In the genomic region with DNA sequence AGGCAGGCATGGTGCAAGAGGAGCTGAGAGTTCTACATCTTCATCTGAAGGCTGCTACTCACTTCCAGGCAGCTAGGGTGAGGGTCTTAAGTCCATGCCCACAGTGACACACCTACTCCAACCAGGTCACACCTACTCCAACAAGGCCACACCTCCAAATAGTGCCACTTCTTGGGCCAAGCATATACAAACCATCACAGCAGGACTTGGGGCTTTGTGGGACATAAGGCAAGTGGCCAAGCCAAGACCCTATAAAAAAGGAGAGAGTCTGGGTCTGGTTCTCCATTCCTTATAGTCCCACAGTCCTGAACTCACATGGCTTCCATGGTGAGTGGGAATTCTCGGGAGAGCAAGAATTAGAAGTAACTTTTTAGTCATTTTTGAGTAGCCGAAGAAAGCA, we compare ENCODE assay signal across 28 mouse cellular contexts. TPM values are rescaled to one million over a fixed set of nuclear protein-coding genes. Genes with fewer than 3 reads are reported as not detected.
DNase-seq lines count a peak whose midpoint lies in the region; ATAC-seq and TF ChIP-seq lines count a peak whose summit lies in the region.
"Not testable (repeated sequence)": the region's sequence is repeated elsewhere in the genome, so short reads cannot be mapped to it uniquely, and the experiment has no call there.
"Had no signal": no experiment of that assay in that cellular context is flagged by ENCODE, and none has a peak within 500 bp of the region (broad histone marks: within the 10 kb centered on the region; RNA-seq: fewer than 3 reads in every experiment).

No protein-coding gene starts in this region.

- peak; percentile 58 for DNase-seq in cerebellum, adult 9-10 months
- DNase-seq in heart, adult 2 months; lung, embryonic 14.5 days: not testable (repeated sequence)

- H3K9ac ChIP-seq in heart, adult 2 months (ENCODE audit: low read depth, low read length); heart, embryonic 15.5 days; hindbrain, embryonic 15.5 days; limb, embryonic 12.5 days (replicated peaks); lung, embryonic 14.5 days; midbrain, embryonic 16.5 days (ENCODE audit: low read depth, low read length); stomach, embryonic 16.5 days (ENCODE audit: low read length): not testable (repeated sequence)

- intact Hi-C loops in heart, adult 2 months (cut with DNase I), result loop anchor here (2.0 kb wide), 1 partner anchor 17 kb away; no protein-coding TSS in a partner anchor

- TF ChIP-seq CTCF in heart, adult 2 months (IDR thresholded peaks at IDR 0.05); lung, embryonic 14.5 days (IDR thresholded peaks at IDR 0.05; ENCODE audit: low read depth): not testable (repeated sequence)

- not testable (repeated sequence) for H3K36me3 ChIP-seq in heart, adult 2 months (ENCODE audit: control insufficient read depth, insufficient read depth, low read length); heart, embryonic 15.5 days; hindbrain, embryonic 15.5 days; limb, embryonic 12.5 days; lung, embryonic 14.5 days (ENCODE audit: insufficient read depth); midbrain, embryonic 16.5 days (ENCODE audit: control insufficient read depth, insufficient read depth, low read length); stomach, embryonic 16.5 days (ENCODE audit: control insufficient read depth, insufficient read depth, low read length)

- H3K4me2 ChIP-seq in heart, embryonic 15.5 days, result peak overlapping the region; percentile 92
- peak overlapping the region; percentile 88 for H3K4me2 ChIP-seq in hindbrain, embryonic 15.5 days
- peak overlapping the region; percentile 97 for H3K4me2 ChIP-seq in limb, embryonic 12.5 days
- 0 out of 2 replicates have a peak overlapping the region, but pooled peaks have one; percentile 99 for H3K4me2 ChIP-seq in lung, embryonic 14.5 days
- H3K4me2 ChIP-seq in midbrain, embryonic 16.5 days (ENCODE audit: low read length), result peak overlapping the region; percentile 88
- peak overlapping the region; percentile 99; the same call in 1 of the 2 replicates for H3K4me2 ChIP-seq in stomach, embryonic 16.5 days (ENCODE audit: low read depth, low read length)

- not testable (repeated sequence) for TF ChIP-seq EP300 in heart, adult 2 months (IDR thresholded peaks at IDR 0.05; ENCODE audit: insufficient read depth, low read depth, low read length)

- TF ChIP-seq POLR2A in heart, adult 2 months (IDR thresholded peaks at IDR 0.05; ENCODE audit: insufficient read depth, low read depth, low read length), result not testable (repeated sequence)

- WGBS in heart, adult 2 months, result 86% methylated on average over 2 of the region's 2 CpGs
- 87% methylated on average over 2 of the region's 2 CpGs for WGBS in heart, embryonic 15.5 days
- WGBS in hindbrain, embryonic 15.5 days, result 77% methylated on average over 2 of the region's 2 CpGs
- WGBS in limb, embryonic 12.5 days, result 80% methylated on average over 2 of the region's 2 CpGs
- 61% methylated on average over 2 of the region's 2 CpGs for WGBS in lung, embryonic 14.5 days
- WGBS in midbrain, embryonic 16.5 days, result 84% methylated on average over 2 of the region's 2 CpGs
- 75% methylated on average over 2 of the region's 2 CpGs for WGBS in stomach, embryonic 16.5 days

- not testable (repeated sequence) for H3K27me3 ChIP-seq in heart, adult 2 months (ENCODE audit: control insufficient read depth, insufficient read depth, low read length); heart, embryonic 15.5 days; hindbrain, embryonic 15.5 days; midbrain, embryonic 16.5 days (ENCODE audit: control insufficient read depth, insufficient read depth, low read depth, low read length)
- H3K27me3 ChIP-seq in limb, embryonic 12.5 days, result peaks cover 67% of the 10 kb centered on the region
- peaks cover 29% of the 10 kb centered on the region for H3K27me3 ChIP-seq in lung, embryonic 14.5 days (ENCODE audit: insufficient read depth, low read length)
- peaks cover 24% of the 10 kb centered on the region for H3K27me3 ChIP-seq in stomach, embryonic 16.5 days (ENCODE audit: control insufficient read depth, insufficient read depth, low read length)

- H3K79me2 ChIP-seq in heart, adult 2 months (replicated peaks; ENCODE audit: control insufficient read depth, insufficient read depth, low read length), result not testable (repeated sequence)

- not testable (repeated sequence) for H3K4me1 ChIP-seq in heart, adult 2 months (ENCODE audit: control insufficient read depth, insufficient read depth, low read length); limb, embryonic 12.5 days (replicated peaks); lung, embryonic 14.5 days (ENCODE audit: insufficient read depth); midbrain, embryonic 16.5 days (ENCODE audit: control insufficient read depth, insufficient read depth, low read length); stomach, embryonic 16.5 days (ENCODE audit: control insufficient read depth, insufficient read depth, low read length)
- peaks cover 16% of the 10 kb centered on the region for H3K4me1 ChIP-seq in heart, embryonic 15.5 days (replicated peaks)
- H3K4me1 ChIP-seq in hindbrain, embryonic 15.5 days (replicated peaks), result peaks cover 16% of the 10 kb centered on the region; the same call in 1 of the 2 replicates

- H3K4me3 ChIP-seq in heart, adult 2 months, result peak overlapping the region; percentile 22; the same call in 1 of the 2 replicates
- H3K4me3 ChIP-seq in heart, embryonic 15.5 days; lung, embryonic 14.5 days (ENCODE audit: low read depth, low read length); midbrain, embryonic 16.5 days (ENCODE audit: low read depth, low read length): not testable (repeated sequence)
- H3K4me3 ChIP-seq in hindbrain, embryonic 15.5 days, result peak overlapping the region; percentile 70
- 0 out of 2 replicates have a peak overlapping the region, but pooled peaks have one; percentile 48 for H3K4me3 ChIP-seq in limb, embryonic 12.5 days (replicated peaks)
- peak overlapping the region; percentile 63 for H3K4me3 ChIP-seq in stomach, embryonic 16.5 days (replicated peaks; ENCODE audit: low read length)

- H3K9me3 ChIP-seq in heart, embryonic 15.5 days (replicated peaks); hindbrain, embryonic 15.5 days; limb, embryonic 12.5 days; lung, embryonic 14.5 days (ENCODE audit: low read depth, low read length); midbrain, embryonic 16.5 days (replicated peaks; ENCODE audit: control insufficient read depth, low read length, poor library complexity, severe bottlenecking); stomach, embryonic 16.5 days (replicated peaks; ENCODE audit: control insufficient read depth, low read length): not testable (repeated sequence)

- not testable (repeated sequence) for H3K27ac ChIP-seq in heart, adult 2 months; heart, embryonic 15.5 days; hindbrain, embryonic 15.5 days (replicated peaks); limb, embryonic 12.5 days; lung, embryonic 14.5 days (ENCODE audit: low read depth); midbrain, embryonic 16.5 days (ENCODE audit: low read length); stomach, embryonic 16.5 days (ENCODE audit: low read length)

- ATAC-seq in heart, embryonic 15.5 days (replicated peaks; ENCODE audit: insufficient number of reproducible peaks, insufficient read depth, low FRiP score, low read depth); hindbrain, embryonic 15.5 days (ENCODE audit: low FRiP score, low read depth); limb, embryonic 12.5 days (ENCODE audit: insufficient number of reproducible peaks, insufficient read depth, low FRiP score, low TSS enrichment, low read depth); lung, embryonic 14.5 days (ENCODE audit: insufficient read depth); midbrain, embryonic 16.5 days; stomach, embryonic 16.5 days (ENCODE audit: insufficient read depth, low FRiP score): not testable (repeated sequence)

RNA-seq across cellular contexts. Expression of gene Tppp, which starts 1.0 kb away (rescaled TPM):
- total RNA-seq in heart, adult 2 months (2021), result 10 to 100 TPM; 14.3 to 15.6 TPM
- polyA plus RNA-seq in heart, adult 2 months (2012; rRNA removed), result 13.3 and 24.5 TPM in 2 replicates
- polyA plus RNA-seq in heart, embryonic 15.5 days (2015; fragmentation: Nextera tagmentation; extraction: Ambion mirVana), result 4.1 and 5.6 TPM in 2 replicates
- polyA plus RNA-seq in hindbrain, embryonic 15.5 days (2015; fragmentation: Nextera tagmentation; extraction: Ambion mirVana), result 11.4 and 11.8 TPM in 2 replicates
- 0.53 and 0.58 TPM in 2 replicates for polyA plus RNA-seq in limb, embryonic 12.5 days (2016; fragmentation: Nextera tagmentation; extraction: Ambion mirVana)
- 1.0 and 1.4 TPM in 2 replicates for polyA plus RNA-seq in lung, embryonic 14.5 days (2014; fragmentation: Nextera tagmentation; extraction: Ambion mirVana)
- 13.9 and 16.1 TPM in 2 replicates for polyA plus RNA-seq in midbrain, embryonic 16.5 days (2015; fragmentation: Nextera tagmentation; extraction: Ambion mirVana)
- 5.3 and 6.8 TPM in 2 replicates for polyA plus RNA-seq in stomach, embryonic 16.5 days (2015; fragmentation: Nextera tagmentation; extraction: Ambion mirVana)

RNA-seq across cellular contexts. Expression of gene Zdhhc11, which starts 44.6 kb away (rescaled TPM):
- not detected for total RNA-seq in heart, adult 2 months (2021)
- not detected in 2 replicates for polyA plus RNA-seq in heart, adult 2 months (2012; rRNA removed)
- polyA plus RNA-seq in heart, embryonic 15.5 days (2015; fragmentation: Nextera tagmentation; extraction: Ambion mirVana), result not detected in 2 replicates
- not detected in 2 replicates for polyA plus RNA-seq in hindbrain, embryonic 15.5 days (2015; fragmentation: Nextera tagmentation; extraction: Ambion mirVana)
- not detected in 2 replicates for polyA plus RNA-seq in limb, embryonic 12.5 days (2016; fragmentation: Nextera tagmentation; extraction: Ambion mirVana)
- not detected in 2 replicates for polyA plus RNA-seq in lung, embryonic 14.5 days (2014; fragmentation: Nextera tagmentation; extraction: Ambion mirVana)
- not detected in 2 replicates for polyA plus RNA-seq in midbrain, embryonic 16.5 days (2015; fragmentation: Nextera tagmentation; extraction: Ambion mirVana)
- not detected in 2 replicates for polyA plus RNA-seq in stomach, embryonic 16.5 days (2015; fragmentation: Nextera tagmentation; extraction: Ambion mirVana)
- total RNA-seq: adrenal gland, postnatal 25 days; ES-E14; forebrain, postnatal 0 days; gastrocnemius, postnatal 25 days; heart, adult 8-10 months; heart, postnatal 4 days; layer of hippocampus, postnatal 10 days; left cerebral cortex, adult 8-10 months; left cerebral cortex, postnatal 4 days; liver, adult 2 months; megakaryocyte-erythroid progenitor cell, adult 5-6 weeks had no signal
- polyA plus RNA-seq: CD4-positive, CD25-positive, alpha-beta regulatory T cell, adult 4 months; embryonic facial prominence, embryonic 11.5 days; forebrain, embryonic 11.5 days; forebrain, postnatal 0 days; kidney, adult 2 months; kidney, postnatal 0 days; large intestine, adult 2 months; liver, adult 2 months; lung, embryonic 16.5 days; neural tube, embryonic 14.5 days; stomach, embryonic 14.5 days had no signal

RNA-seq across cellular contexts. Expression of gene Cep72, which starts 53.9 kb away (rescaled TPM):
- total RNA-seq in heart, adult 2 months (2021), result under 1 TPM; 0.34 TPM
- 0.68 and 1.2 TPM in 2 replicates for polyA plus RNA-seq in heart, adult 2 months (2012; rRNA removed)
- polyA plus RNA-seq in heart, embryonic 15.5 days (2015; fragmentation: Nextera tagmentation; extraction: Ambion mirVana), result 8.8 and 9.3 TPM in 2 replicates
- polyA plus RNA-seq in hindbrain, embryonic 15.5 days (2015; fragmentation: Nextera tagmentation; extraction: Ambion mirVana), result 6.5 and 7.8 TPM in 2 replicates
- 20.9 TPM in 2 replicates for polyA plus RNA-seq in limb, embryonic 12.5 days (2016; fragmentation: Nextera tagmentation; extraction: Ambion mirVana)
- 18.8 and 19.3 TPM in 2 replicates for polyA plus RNA-seq in lung, embryonic 14.5 days (2014; fragmentation: Nextera tagmentation; extraction: Ambion mirVana)
- 6.7 and 7.7 TPM in 2 replicates for polyA plus RNA-seq in midbrain, embryonic 16.5 days (2015; fragmentation: Nextera tagmentation; extraction: Ambion mirVana)
- polyA plus RNA-seq in stomach, embryonic 16.5 days (2015; fragmentation: Nextera tagmentation; extraction: Ambion mirVana), result 11.6 and 13.1 TPM in 2 replicates
